Mouse (Mus musculus) adrenal gland, adult 8-10 months (tissue): ENCODE data around the gene Acoxl. TPM values are rescaled to one million over a fixed set of nuclear protein-coding genes. Genes with fewer than 3 reads are reported as not detected.

Source experiments
- DNase-seq: peaks from one replicate; pipeline ENCODE4 v3.0.0; 2022
- total RNA-seq, 4 experiments: library from RNA; stranded (reverse); gene quantifications; 2 replicates each; pipeline ENCODE4 v1.2.4; 2022

Gene Acoxl
- total RNA-seq, 4 experiments from 2014 or later, result 0.38 to 1.9 (median 0.97) TPM

- DNase-seq, result no peak
Observed at GRCm38 (mm10) chr2:127960579-127960978, 121.9 kb downstream of the Acoxl start.

- no peak for DNase-seq
Observed at GRCm38 (mm10) chr2:127961154-127961553, 122.5 kb downstream of the Acoxl start.

GRCm38 (mm10) chr2:127961802-127962433, 123.2 kb downstream of the Acoxl start:
- DNase-seq, result no peak

- no peak for DNase-seq
Observed at GRCm38 (mm10) chr2:127968944-127969343, 130.3 kb downstream of the Acoxl start.

GRCm38 (mm10) chr2:127976276-127976675, 137.6 kb downstream of the Acoxl start:
- DNase-seq, result no peak

- peak; percentile 46 for DNase-seq
Observed at GRCm38 (mm10) chr2:127978601-127979230, 140.0 kb downstream of the Acoxl start.

- no peak for DNase-seq
Observed at GRCm38 (mm10) chr2:127982610-127983009, 143.9 kb downstream of the Acoxl start.

- DNase-seq, result no peak
Observed at GRCm38 (mm10) chr2:127983301-127983700, 144.6 kb downstream of the Acoxl start.

GRCm38 (mm10) chr2:127983981-127984380, 145.3 kb downstream of the Acoxl start:
- no peak for DNase-seq

GRCm38 (mm10) chr2:127987706-127988105, 149.0 kb downstream of the Acoxl start:
- DNase-seq, result no peak

- peak; percentile 45 for DNase-seq
Observed at GRCm38 (mm10) chr2:127990856-127991479, 152.3 kb downstream of the Acoxl start.

GRCm38 (mm10) chr2:127991656-127992055, 153.0 kb downstream of the Acoxl start:
- DNase-seq, result no peak

- no peak for DNase-seq
Observed at GRCm38 (mm10) chr2:128008662-128009423, 170.2 kb downstream of the Acoxl start.

- no peak for DNase-seq
Observed at GRCm38 (mm10) chr2:128014613-128015012, 175.9 kb downstream of the Acoxl start.

GRCm38 (mm10) chr2:128015602-128016001, 176.9 kb downstream of the Acoxl start:
- DNase-seq, result no peak

- no peak for DNase-seq
Observed at GRCm38 (mm10) chr2:128020039-128020907, 181.6 kb downstream of the Acoxl start.

- no peak for DNase-seq
Observed at GRCm38 (mm10) chr2:128020908-128021193, 182.2 kb downstream of the Acoxl start.

GRCm38 (mm10) chr2:128023855-128024254, 185.2 kb downstream of the Acoxl start:
- no peak for DNase-seq

- DNase-seq, result no peak
Observed at GRCm38 (mm10) chr2:128027696-128028095, 189.0 kb downstream of the Acoxl start.

GRCm38 (mm10) chr2:128029968-128030367, 191.3 kb downstream of the Acoxl start:
- no peak for DNase-seq

- DNase-seq, result peak; percentile 69
Observed at GRCm38 (mm10) chr2:128032111-128032510, 193.4 kb downstream of the Acoxl start.

GRCm38 (mm10) chr2:128033503-128033902, 194.8 kb downstream of the Acoxl start:
- DNase-seq, result peak; percentile 81
